Comparison of ENCODE assay signal across 8 mouse cellular contexts in the genomic region with DNA sequence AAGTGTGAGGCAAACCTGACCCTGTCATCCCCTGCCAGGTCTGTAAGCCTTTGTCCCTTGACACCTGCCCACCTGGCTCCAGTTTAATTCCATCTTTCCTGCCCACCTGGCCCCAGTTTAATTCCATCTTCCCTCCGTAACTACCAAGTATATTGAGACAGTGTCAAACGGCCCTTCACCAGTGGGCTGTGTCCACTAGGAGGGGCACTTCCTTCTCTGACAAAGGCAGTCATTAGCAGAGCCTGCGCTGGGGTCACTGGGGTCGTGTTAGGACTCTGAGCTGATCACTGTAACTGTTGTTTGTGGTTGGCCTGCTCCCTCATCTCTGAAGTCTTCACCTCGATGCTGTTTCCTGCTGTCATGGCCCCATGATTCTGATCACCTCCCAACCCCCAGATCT. TPM values are rescaled to one million over a fixed set of nuclear protein-coding genes. Genes with fewer than 3 reads are reported as not detected.
A peak's percentile ranks its signal among the peaks of the same experiment; 100 is the strongest.
DNase-seq lines count a peak whose midpoint lies in the region; ATAC-seq and TF ChIP-seq lines count a peak whose summit lies in the region.

No protein-coding gene starts in this region.

- whole genome bisulfite sequencing in lung, adult 2 months, result 30% methylated on average over 5 of the region's 5 CpGs

- no peak overlapping the region for H3K4me3 ChIP-seq in gastrocnemius, adult 2 months
- H3K4me3 ChIP-seq in lung, adult 2 months (replicated peaks; ENCODE audit: extremely low read depth, low read depth, low read length), result no peak overlapping the region

- TF ChIP-seq POLR2A in lung, adult 2 months (IDR thresholded peaks at IDR 0.05; ENCODE audit: borderline replicate concordance, extremely low read depth, low read depth, low read length), result no peak

- DNase-seq in gastrocnemius, adult 2 months, result no peak
- DNase-seq in gastrocnemius, postnatal 25 days, result no peak
- DNase-seq in lung, adult 2 months, result no peak
- no peak for DNase-seq in lung, adult 18-20 months
- DNase-seq in embryo, embryonic 10 days (ENCODE audit: low spot score), result peak; percentile 69
- no peak for DNase-seq in ovary, adult 18-20 months (ENCODE audit: low spot score)
- no peak for DNase-seq in cerebellum, adult 9-11 months

- no peak overlapping the region for H3K27ac ChIP-seq in gastrocnemius, adult 2 months

- TF ChIP-seq CTCF in gastrocnemius, adult 2 months (IDR thresholded peaks at IDR 0.05), result peak; percentile 43
- peak; percentile 39 for TF ChIP-seq CTCF in lung, adult 2 months (IDR thresholded peaks at IDR 0.05; ENCODE audit: insufficient read depth, low read length)

- peak; percentile 52 for ATAC-seq in megakaryocyte progenitor cell, adult 5-6 weeks (replicated peaks; ENCODE audit: poor library complexity)

- no peaks in the 10 kb centered on the region for H3K4me1 ChIP-seq in lung, adult 2 months (ENCODE audit: control insufficient read depth, insufficient read depth, low read length)

- intact Hi-C loops in gastrocnemius, adult 2 months (cut with DNase I), result no loop called here

RNA-seq across cellular contexts. Expression of a gene that starts 23.3 kb away (rescaled TPM):
- 10 to 100 TPM; 35.2 to 38.9 TPM for total RNA-seq in gastrocnemius, adult 2 months (2021)
- total RNA-seq in gastrocnemius, postnatal 25 days (2021), result 10 to 100 TPM; 27.0 to 28.4 TPM
- 31.7 and 35.5 TPM in 2 replicates for polyA plus RNA-seq in lung, adult 2 months (2012; rRNA removed)
- 2.3 and 3.2 TPM in 2 replicates for total RNA-seq in megakaryocyte progenitor cell, adult 5-6 weeks (2015)
- total RNA-seq in megakaryocyte progenitor cell, adult 5-6 weeks (2017), result 6.5 and 8.9 TPM in 2 replicates

RNA-seq across cellular contexts. Expression of a gene that starts 26.0 kb away (rescaled TPM):
- under 1 TPM; 0.15 to 0.25 TPM for total RNA-seq in gastrocnemius, adult 2 months (2021)
- total RNA-seq in gastrocnemius, postnatal 25 days (2021), result under 1 TPM; 0.26 to 0.40 TPM
- 28.2 and 36.9 TPM in 2 replicates for polyA plus RNA-seq in lung, adult 2 months (2012; rRNA removed)
- 50.3 and 53.6 TPM in 2 replicates for total RNA-seq in megakaryocyte progenitor cell, adult 5-6 weeks (2015)
- total RNA-seq in megakaryocyte progenitor cell, adult 5-6 weeks (2017), result 21.4 and 23.8 TPM in 2 replicates

RNA-seq across cellular contexts. Expression of a gene that starts 48.2 kb away (rescaled TPM):
- 10 to 100 TPM; 30.1 to 36.3 TPM for total RNA-seq in gastrocnemius, adult 2 months (2021)
- total RNA-seq in gastrocnemius, postnatal 25 days (2021), result 10 to 100 TPM; 28.6 to 30.7 TPM
- polyA plus RNA-seq in lung, adult 2 months (2012; rRNA removed), result 15.4 and 16.2 TPM in 2 replicates
- 63.9 and 74.4 TPM in 2 replicates for total RNA-seq in megakaryocyte progenitor cell, adult 5-6 weeks (2015)
- total RNA-seq in megakaryocyte progenitor cell, adult 5-6 weeks (2017), result 161 and 168 TPM in 2 replicates

RNA-seq across cellular contexts. Expression of a gene that starts 53.8 kb away (rescaled TPM):
- total RNA-seq in gastrocnemius, adult 2 months (2021), result 1 to 10 TPM; 3.7 to 3.8 TPM
- 1 to 10 TPM; 2.9 to 3.0 TPM for total RNA-seq in gastrocnemius, postnatal 25 days (2021)
- 10.9 TPM in 2 replicates for polyA plus RNA-seq in lung, adult 2 months (2012; rRNA removed)
- 4.2 and 4.3 TPM in 2 replicates for total RNA-seq in megakaryocyte progenitor cell, adult 5-6 weeks (2015)
- 7.4 and 9.2 TPM in 2 replicates for total RNA-seq in megakaryocyte progenitor cell, adult 5-6 weeks (2017)

Comparison
In these comparisons a context has a peak if more than half of its experiments do, and no peak if none do; other contexts are left out.
1. RNA of a gene that starts 26.0 kb away (total RNA-seq): 21.4 to 53.6 TPM in megakaryocyte progenitor cell, adult 5-6 weeks; 0.26 to 0.40 TPM in gastrocnemius, postnatal 25 days and 0.15 to 0.25 TPM in gastrocnemius, adult 2 months; every median in the first group is over 10 times any median in the second.